Mouse (Mus musculus): ENCODE data around the gene Nek11. TPM values are rescaled to one million over a fixed set of nuclear protein-coding genes. Genes with fewer than 3 reads are reported as not detected.

Nek11 gene
- not detected for polyA plus RNA-seq (2017; shearing (Covaris generic))

GRCm38 (mm10) chr9:105395218-105395627 lies at the start of gene Nek11, which contains the start of gene Aste1:
Gene Nek11, minus strand, starts transcription at chr9:105395524.
Gene Aste1, plus strand, starts transcription at chr9:105395392.

GRCm38 (mm10) chr9:105144992-105145391 lies 250.3 kb downstream of the Nek11 start, which contains the start of gene 1700080E11Rik:
Gene 1700080E11Rik, minus strand, starts transcription at chr9:105145092.

GRCm38 (mm10) chr9:105131253-105132001 lies 263.9 kb downstream of the Nek11 start, which contains the start of gene Nudt16:
Gene Nudt16, minus strand, starts transcription at chr9:105131824.

Other genes starting within 250 kb of the Nek11 start
- 30.9 TPM for gene Aste1, start 132 bp downstream of the Nek11 start, polyA plus RNA-seq (2017; shearing (Covaris generic))
- 29.8 TPM for gene Atp2c1, start 131.8 kb upstream of the Nek11 start, polyA plus RNA-seq (2017; shearing (Covaris generic))
- 44.9 TPM for gene Pik3r4, start 247.5 kb upstream of the Nek11 start, polyA plus RNA-seq (2017; shearing (Covaris generic))